Mouse (Mus musculus): Measurements from ENCODE around the gene Vmn1r15.

Gene Vmn1r15

DNA sequence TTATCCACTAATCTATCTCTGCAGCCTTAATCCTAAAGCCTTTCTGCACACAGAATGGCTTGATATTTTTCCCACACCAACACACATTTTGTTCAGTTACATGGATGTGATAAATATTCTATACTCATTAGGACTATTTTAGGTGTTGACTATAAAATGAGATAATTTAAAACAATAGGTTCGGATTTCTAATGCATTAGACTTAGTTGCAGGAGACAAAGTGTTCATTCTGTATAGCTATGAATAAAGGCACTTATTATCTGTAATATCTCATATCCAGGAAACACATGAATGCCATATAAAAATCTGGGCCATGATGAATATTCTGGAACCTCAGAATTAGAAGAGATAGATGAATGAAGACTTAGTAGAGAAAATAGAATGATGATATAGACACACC is at the start of gene Vmn1r15:
TSS of gene Vmn1r15 (plus strand) at position 301 of the 400 bp plus-strand sequence.
- no peak for DNase-seq (ENCODE audit: low read depth)

DNA sequence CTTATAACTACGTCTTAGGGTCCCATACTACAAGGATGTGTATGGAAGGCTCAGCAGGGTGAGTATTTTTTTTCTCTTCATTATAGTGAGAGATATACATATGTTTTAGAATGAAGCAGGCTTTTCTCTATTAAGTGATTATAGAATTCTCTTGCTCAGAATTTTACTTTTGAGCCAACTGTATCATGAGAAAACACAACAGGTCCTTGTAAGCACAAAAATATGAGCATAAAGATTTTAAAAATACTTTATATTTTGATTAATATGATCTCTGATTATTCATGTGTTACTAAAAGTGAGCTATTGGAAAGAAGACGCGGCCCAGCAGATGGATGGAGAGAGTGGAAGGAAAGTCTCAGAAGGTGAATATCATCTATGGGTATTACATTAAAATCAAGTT is 26.4 kb upstream of the Vmn1r15 start, which contains the start of gene Vmn1r14:
TSS of gene Vmn1r14 (plus strand) at position 301 of the 400 bp plus-strand sequence.
- no peak for DNase-seq (ENCODE audit: low read depth)

DNA sequence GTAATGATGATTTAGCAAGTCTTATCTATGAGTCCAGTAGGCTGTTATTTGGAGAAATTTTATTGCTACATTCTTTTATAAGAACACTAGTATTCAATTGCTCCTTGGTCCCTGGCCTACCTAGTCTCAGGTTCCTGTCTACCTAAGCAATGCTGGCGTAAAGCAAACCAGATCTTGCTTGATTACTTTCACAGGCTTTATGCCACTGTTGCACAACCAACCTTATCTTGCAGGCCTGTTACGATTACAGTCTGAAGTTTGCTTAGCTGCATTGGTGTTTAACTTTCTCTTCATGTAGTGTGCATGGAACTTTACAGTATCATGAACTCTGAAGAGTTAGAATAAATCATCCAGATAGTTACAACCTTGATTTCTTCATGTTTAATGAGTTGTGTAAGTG is 3.2 kb downstream of the Vmn1r15 start:
- no peak for DNase-seq (ENCODE audit: low read depth)

DNA sequence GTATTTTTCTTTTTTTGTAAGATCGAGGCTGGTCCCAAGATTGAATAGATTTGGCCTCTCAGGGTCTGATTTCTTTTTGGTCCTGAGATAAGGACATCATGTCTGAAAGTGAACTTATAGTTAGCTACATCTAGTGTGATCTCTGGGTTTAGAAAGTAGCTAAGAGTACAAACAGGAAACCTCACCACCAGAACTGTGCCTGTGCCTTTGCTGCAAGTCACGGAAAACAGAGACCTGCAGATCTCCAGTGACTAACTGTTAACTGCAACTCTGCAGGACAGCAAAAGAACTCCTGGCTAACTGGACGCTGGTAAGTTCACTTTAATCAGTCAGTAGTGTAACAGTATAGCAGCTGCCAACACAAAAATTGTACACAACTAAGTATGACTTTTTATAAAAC is 14.1 kb downstream of the Vmn1r15 start:
- no peak for DNase-seq (ENCODE audit: low read depth)

- no peak for DNase-seq (ENCODE audit: low read depth)
Observed at GRCm38 (mm10) chr6:57272517-57272916, 14.8 kb downstream of the Vmn1r15 start.

- DNase-seq (ENCODE audit: low read depth): no peak
Observed at GRCm38 (mm10) chr6:57278952-57279351, 21.2 kb downstream of the Vmn1r15 start.

All from c-Kit-positive CD71-positive TER-119-negative erythroid progenitor cells, embryonic 14.5 days (primary cell).